Mouse (Mus musculus) WW6 (cell line): ENCODE data around the gene Akirin1.
A peak's percentile ranks its signal among the peaks of the same experiment; 100 is the strongest.

Source experiments
- DNase-seq: peaks from one replicate; pipeline ENCODE4 v3.0.0-alpha.2; 2013; ENCODE audit warnings: low read depth, low spot score

Akirin1 gene

GRCm38 (mm10) chr4:123718434-123718780 is 31.7 kb downstream of the Akirin1 start:
- DNase-seq: no peak

GRCm38 (mm10) chr4:123717574-123718433 is 32.3 kb downstream of the Akirin1 start, which contains the start of gene Ndufs5:
Gene Ndufs5, minus strand, starts transcription at chr4:123718202.
- peak; percentile 91 for DNase-seq

GRCm38 (mm10) chr4:123712431-123712830 is 37.7 kb downstream of the Akirin1 start:
- no peak for DNase-seq

- no peak for DNase-seq
These were observed 42.8 kb downstream of the Akirin1 start for GRCm38 (mm10) chr4:123707340-123707739.

GRCm38 (mm10) chr4:123705340-123705739 is 44.8 kb downstream of the Akirin1 start:
- no peak for DNase-seq

- no peak for DNase-seq
These were observed 56.8 kb downstream of the Akirin1 start for GRCm38 (mm10) chr4:123693384-123693783.

- no peak for DNase-seq
These were observed 58.1 kb downstream of the Akirin1 start for GRCm38 (mm10) chr4:123692071-123692470.

- DNase-seq: no peak
These were observed 59.8 kb downstream of the Akirin1 start for GRCm38 (mm10) chr4:123690311-123690710.

- no peak for DNase-seq
These were observed 62.9 kb downstream of the Akirin1 start for GRCm38 (mm10) chr4:123687025-123687781.

- no peak for DNase-seq
These were observed 63.6 kb downstream of the Akirin1 start for GRCm38 (mm10) chr4:123686368-123687024.

- DNase-seq: no peak
These were observed 64.5 kb downstream of the Akirin1 start for GRCm38 (mm10) chr4:123685506-123686242.

- DNase-seq: no peak
These were observed 65.1 kb downstream of the Akirin1 start for GRCm38 (mm10) chr4:123685046-123685445.
